Mouse (Mus musculus): ENCODE measurements around the gene Sftpd. TPM values are rescaled to one million over a fixed set of nuclear protein-coding genes. Genes with fewer than 3 reads are reported as not detected.

The Sftpd gene
- polyA plus RNA-seq (2017; shearing (Covaris generic)), result not detected

GRCm38 (mm10) chr14:41185059-41185821 lies at the start of gene Sftpd:
Sftpd (minus strand) TSS chr14:41185149.

DNA sequence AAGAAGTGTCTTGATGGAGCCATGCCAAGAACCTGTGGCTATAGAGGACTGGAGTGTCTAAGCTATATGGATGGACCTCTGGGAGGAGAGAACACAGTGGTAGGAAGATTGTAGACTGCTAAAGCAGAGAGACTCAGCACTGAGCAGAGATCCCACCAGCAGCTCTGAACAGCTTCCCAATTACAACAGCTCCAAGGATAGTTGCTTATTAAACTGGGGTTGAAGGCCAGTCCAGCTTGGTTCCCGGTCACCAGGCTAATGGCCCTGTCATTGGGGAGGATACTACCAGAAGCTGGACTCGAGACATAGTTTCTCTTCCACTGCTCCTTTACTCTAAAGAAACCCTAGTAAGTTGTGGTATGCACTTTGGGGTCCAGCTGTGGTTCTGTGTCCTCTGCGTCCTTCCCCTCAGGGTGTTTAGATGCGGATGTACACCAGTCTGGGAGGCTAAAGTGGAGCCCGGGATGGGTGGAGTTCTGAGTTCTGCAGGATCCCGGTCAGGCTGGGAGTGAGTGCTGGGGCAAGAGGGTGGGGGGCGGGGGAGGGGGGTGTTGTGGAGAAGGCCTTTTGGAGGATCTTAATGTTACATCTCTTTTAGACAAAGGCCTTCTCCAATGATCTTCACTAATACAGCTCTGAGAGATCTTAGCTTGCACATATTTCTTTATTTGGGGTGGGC lies 33.6 kb downstream of the Sftpd start, which contains the start of gene Mbl1:
Mbl1 (plus strand) TSS at position 239 of the 679 bp plus-strand sequence.

DNA sequence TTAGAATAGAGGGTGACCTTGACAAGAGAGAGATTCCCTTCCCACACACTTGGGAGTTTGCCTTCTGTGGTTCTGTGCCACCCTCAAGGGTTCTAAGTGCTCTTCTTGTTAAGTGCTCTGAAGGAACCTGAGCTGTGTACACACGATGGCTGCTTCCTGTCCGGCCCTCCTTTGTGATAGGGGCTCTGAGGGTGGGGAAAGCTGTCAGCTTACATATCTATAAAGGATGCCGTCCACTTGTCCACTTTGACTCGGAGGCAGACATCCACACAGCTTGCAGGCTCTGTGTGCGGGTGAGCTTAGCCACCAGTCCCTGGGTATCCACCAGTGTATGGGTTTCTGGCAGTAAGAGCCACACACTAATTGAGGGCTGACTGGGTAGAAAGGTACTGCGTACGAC lies 53.4 kb downstream of the Sftpd start, which contains the start of gene Sftpa1:
Sftpa1 (plus strand) TSS at position 243 of the 400 bp plus-strand sequence.

Other genes with a start within 250 kb of the Sftpd start
- gene Tspan14, start 218.3 kb downstream of the Sftpd start, polyA plus RNA-seq (2017; shearing (Covaris generic)), result 141 TPM
- gene Fam213a, start 171.4 kb downstream of the Sftpd start, polyA plus RNA-seq (2017; shearing (Covaris generic)), result 14.2 TPM
- not detected for gene Dydc2, start 115.9 kb downstream of the Sftpd start, polyA plus RNA-seq (2017; shearing (Covaris generic))
- not detected for gene Dydc1, start 112.2 kb downstream of the Sftpd start, polyA plus RNA-seq (2017; shearing (Covaris generic))
- gene Mat1a, start 80.1 kb downstream of the Sftpd start, polyA plus RNA-seq (2017; shearing (Covaris generic)), result not detected
- not detected for gene Sftpa1, start 53.4 kb downstream of the Sftpd start, polyA plus RNA-seq (2017; shearing (Covaris generic))
- gene Mbl1, start 33.7 kb downstream of the Sftpd start, polyA plus RNA-seq (2017; shearing (Covaris generic)), result not detected
- not detected for gene Gm2832, start 93.7 kb upstream of the Sftpd start, polyA plus RNA-seq (2017; shearing (Covaris generic))
- gene Gm5798, start 163.5 kb upstream of the Sftpd start, polyA plus RNA-seq (2017; shearing (Covaris generic)), result not detected
- not detected for gene Gm7945, start 201.2 kb upstream of the Sftpd start, polyA plus RNA-seq (2017; shearing (Covaris generic))
- gene Gm6482, start 223.1 kb upstream of the Sftpd start, polyA plus RNA-seq (2017; shearing (Covaris generic)), result not detected

Measured in effector memory CD4-positive, alpha-beta T cell, adult 5 months (primary cell).